Mouse (Mus musculus): ENCODE results near the gene Pgm1. TPM values are rescaled to one million over a fixed set of nuclear protein-coding genes. Genes with fewer than 3 reads are reported as not detected.

The Pgm1 gene
- 63.5 and 68.6 TPM in 2 replicates for polyA plus RNA-seq (2015; fragmentation: Nextera tagmentation; extraction: Ambion mirVana)

DNA sequence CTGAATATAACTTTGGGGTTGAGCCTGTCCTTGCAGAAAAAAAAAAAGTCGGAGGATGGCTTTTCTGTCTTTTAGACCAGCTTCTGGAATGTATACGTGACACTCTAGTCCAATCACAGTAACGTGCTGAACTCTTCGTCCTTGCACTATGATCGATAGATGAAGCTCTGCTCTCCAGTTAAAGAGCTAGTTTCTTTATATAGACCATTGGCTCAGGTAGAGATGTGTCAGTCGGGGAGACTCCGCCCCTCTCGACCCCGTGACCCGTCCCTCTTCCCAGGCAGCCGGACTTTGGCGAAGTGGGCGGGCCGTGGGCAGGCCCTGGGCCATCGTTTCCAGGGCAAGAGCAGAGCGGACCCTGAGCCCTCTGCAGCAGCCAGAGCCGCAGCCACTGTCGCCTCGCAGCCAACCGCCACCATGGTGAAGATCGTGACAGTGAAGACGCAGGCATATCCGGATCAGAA is at the start of gene Pgm1:
Pgm1 (plus strand) TSS at position 266 of the 464 bp plus-strand sequence.
- DNase-seq (ENCODE audit: low spot score) (peak; percentile 80), ATAC-seq (replicated peaks; ENCODE audit: low FRiP score, low read depth) (peak; percentile 90)
- H3K27ac ChIP-seq: peak within 1 kb of the TSS; percentile 90
- TF ChIP-seq CTCF (IDR thresholded peaks at IDR 0.05; ENCODE audit: low read depth): no peak
- H3K4me2 ChIP-seq (ENCODE audit: low read length): peak within 1 kb of the TSS; percentile 84
- H3K4me3 ChIP-seq (replicated peaks; ENCODE audit: low read depth, low read length): peak within 1 kb of the TSS; percentile 72
- H3K27me3 ChIP-seq (ENCODE audit: insufficient read depth, low read length): no peaks in the 10 kb centered on the region
- no peaks in the 10 kb centered on the region for H3K9me3 ChIP-seq (replicated peaks; ENCODE audit: low read length)
- peaks cover 6% of the 10 kb centered on the region; the same call in 1 of the 2 replicates for H3K4me1 ChIP-seq (replicated peaks; ENCODE audit: insufficient read depth, low read length)
- peak within 1 kb of the TSS; percentile 67 for H3K9ac ChIP-seq (ENCODE audit: low read depth, low read length)
- H3K36me3 ChIP-seq (ENCODE audit: insufficient read depth, low read length): no peaks in the 10 kb centered on the region
- 4% methylated on average over 23 of the region's 23 CpGs for WGBS

DNA sequence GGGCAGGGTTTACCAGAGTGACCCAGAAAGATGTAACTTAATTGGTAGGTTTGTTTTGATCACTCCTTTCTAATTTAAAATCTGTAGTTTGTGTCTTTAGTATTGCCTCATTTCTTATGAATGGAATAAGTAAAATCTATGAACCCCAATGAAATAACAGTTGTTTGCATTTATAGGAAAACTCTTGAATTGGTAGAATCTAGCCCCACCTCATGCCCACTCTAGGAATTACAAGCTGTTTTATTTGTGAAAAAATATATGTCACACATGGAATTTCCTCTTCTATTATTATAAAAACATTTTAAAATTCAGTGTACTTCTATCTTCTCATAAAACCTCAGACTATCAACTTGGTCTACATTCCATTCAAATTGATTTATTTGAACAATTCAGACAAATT is 47.3 kb upstream of the Pgm1 start:
- ATAC-seq (replicated peaks; ENCODE audit: low FRiP score, low read depth): no peak

DNA sequence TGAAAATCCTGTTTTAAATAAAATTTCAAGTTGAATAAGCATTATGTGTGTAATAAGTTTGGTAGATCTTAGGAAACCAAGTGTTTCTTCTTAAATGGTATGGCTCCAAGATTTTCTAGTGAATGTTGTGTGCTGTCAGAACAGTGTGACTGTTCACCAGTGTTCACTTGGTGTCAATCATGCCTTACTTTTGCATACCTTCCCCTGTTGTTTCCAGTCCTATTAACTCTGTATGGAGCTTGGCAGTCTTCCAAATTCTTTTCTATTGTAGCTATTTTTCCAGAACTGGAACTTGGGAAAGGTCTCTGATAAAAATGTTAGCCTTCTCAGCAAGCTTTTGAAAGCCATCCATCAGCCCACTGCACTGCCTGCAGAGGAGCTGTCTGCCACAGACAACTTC is 46.8 kb upstream of the Pgm1 start:
- H3K36me3 ChIP-seq (ENCODE audit: insufficient read depth, low read length): no peaks in the 10 kb centered on the region
- H3K4me3 ChIP-seq (replicated peaks; ENCODE audit: low read depth, low read length): no peak overlapping the region
- no peak overlapping the region for H3K4me2 ChIP-seq (ENCODE audit: low read length)
- no peaks in the 10 kb centered on the region for H3K27me3 ChIP-seq (ENCODE audit: insufficient read depth, low read length)
- no peak for TF ChIP-seq CTCF (IDR thresholded peaks at IDR 0.05; ENCODE audit: low read depth)
- ATAC-seq (replicated peaks; ENCODE audit: low FRiP score, low read depth) (no peak), DNase-seq (ENCODE audit: low spot score) (no peak)
- H3K4me1 ChIP-seq (replicated peaks; ENCODE audit: insufficient read depth, low read length): no peaks in the 10 kb centered on the region
- H3K9ac ChIP-seq (ENCODE audit: low read depth, low read length): no peak overlapping the region
- H3K27ac ChIP-seq: no peak overlapping the region
- no peaks in the 10 kb centered on the region for H3K9me3 ChIP-seq (replicated peaks; ENCODE audit: low read length)

More for the DNA sequence above, 47.3 kb upstream of the Pgm1 start:
- Histone ChIP-seq H3K4me3 (replicated peaks; ENCODE audit: low read depth, low read length) (no peak overlapping the region), H3K27me3 (ENCODE audit: insufficient read depth, low read length) (no peaks in the 10 kb centered on the region), H3K36me3 (ENCODE audit: insufficient read depth, low read length) (no peaks in the 10 kb centered on the region), H3K9me3 (replicated peaks; ENCODE audit: low read length) (no peaks in the 10 kb centered on the region), H3K9ac (ENCODE audit: low read depth, low read length) (no peak overlapping the region), H3K4me2 (ENCODE audit: low read length) (no peak overlapping the region), H3K4me1 (replicated peaks; ENCODE audit: insufficient read depth, low read length) (no peaks in the 10 kb centered on the region), H3K27ac (no peak overlapping the region)
- peak; percentile 76 for TF ChIP-seq CTCF (IDR thresholded peaks at IDR 0.05; ENCODE audit: low read depth)
- DNase-seq (ENCODE audit: low spot score): peak; percentile 56

DNA sequence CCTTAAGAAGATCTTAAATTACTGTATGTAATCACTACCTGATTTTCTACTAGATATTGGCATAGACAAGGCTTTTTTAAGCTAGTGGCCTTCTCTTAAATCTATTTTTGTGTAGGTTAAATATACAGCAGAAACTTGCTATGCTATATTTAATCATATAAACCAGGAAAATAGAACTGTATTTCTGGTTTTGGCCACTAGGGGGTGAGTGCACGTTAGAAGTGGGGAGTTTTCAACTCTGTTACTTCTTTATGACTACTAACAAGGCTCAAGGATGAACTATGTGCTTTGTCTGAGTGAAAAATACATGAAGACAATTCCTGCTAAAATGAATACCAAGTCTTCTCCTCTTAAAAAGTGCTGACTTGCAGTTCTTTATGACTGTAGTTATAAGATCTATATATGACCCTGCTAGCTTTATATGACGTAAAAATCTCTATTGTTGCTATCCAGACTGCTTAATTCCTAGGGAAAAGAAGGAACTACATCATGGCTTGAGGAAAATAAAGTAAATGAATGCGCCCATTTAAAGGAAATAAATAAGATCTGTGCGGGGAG is 15.2 kb upstream of the Pgm1 start:
- H3K9me3 ChIP-seq (replicated peaks; ENCODE audit: low read length): no peaks in the 10 kb centered on the region
- H3K9ac ChIP-seq (ENCODE audit: low read depth, low read length): no peak overlapping the region
- DNase-seq (ENCODE audit: low spot score) (peak; percentile 41), ATAC-seq (replicated peaks; ENCODE audit: low FRiP score, low read depth) (no peak)
- WGBS: 73% methylated on average over 4 of the region's 4 CpGs
- H3K27ac ChIP-seq: no peak overlapping the region
- no peak overlapping the region for H3K4me2 ChIP-seq (ENCODE audit: low read length)
- H3K27me3 ChIP-seq (ENCODE audit: insufficient read depth, low read length): no peaks in the 10 kb centered on the region
- TF ChIP-seq CTCF (IDR thresholded peaks at IDR 0.05; ENCODE audit: low read depth): peak; percentile 76
- no peak overlapping the region for H3K4me3 ChIP-seq (replicated peaks; ENCODE audit: low read depth, low read length)
- no peaks in the 10 kb centered on the region for H3K4me1 ChIP-seq (replicated peaks; ENCODE audit: insufficient read depth, low read length)
- 0 out of 2 replicates have a peak, but pooled peaks cover 4% of the 10 kb centered on the region for H3K36me3 ChIP-seq (ENCODE audit: insufficient read depth, low read length)

DNA sequence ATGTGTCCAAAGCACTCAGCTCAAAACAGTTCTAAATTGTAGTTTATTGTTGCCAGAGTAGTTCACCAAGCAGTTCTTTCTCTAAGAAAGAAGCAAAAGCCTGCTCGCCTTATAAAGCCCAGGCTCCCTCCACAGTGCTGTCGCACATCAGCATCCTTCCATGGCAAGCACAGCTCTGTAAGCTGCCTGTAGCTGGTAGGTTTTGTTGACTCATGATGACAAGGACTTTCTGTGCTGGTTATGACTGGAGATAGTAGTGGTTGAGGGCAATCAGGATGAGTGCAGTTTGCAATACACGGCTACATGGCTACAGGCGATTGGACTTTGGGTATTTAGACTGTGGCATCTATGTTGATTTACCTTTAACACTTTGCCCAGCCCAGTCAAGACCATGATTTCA is 2.8 kb upstream of the Pgm1 start:
- H3K4me2 ChIP-seq (ENCODE audit: low read length): no peak overlapping the region
- H3K9ac ChIP-seq (ENCODE audit: low read depth, low read length): no peak overlapping the region
- no peak for TF ChIP-seq CTCF (IDR thresholded peaks at IDR 0.05; ENCODE audit: low read depth)
- DNase-seq (ENCODE audit: low spot score) (no peak), ATAC-seq (replicated peaks; ENCODE audit: low FRiP score, low read depth) (no peak)
- no peak overlapping the region for H3K27ac ChIP-seq
- H3K4me1 ChIP-seq (replicated peaks; ENCODE audit: insufficient read depth, low read length): peaks cover 3% of the 10 kb centered on the region; the same call in 1 of the 2 replicates
- H3K27me3 ChIP-seq (ENCODE audit: insufficient read depth, low read length): no peaks in the 10 kb centered on the region
- 82% methylated on average over 4 of the region's 4 CpGs for WGBS
- H3K36me3 ChIP-seq (ENCODE audit: insufficient read depth, low read length): no peaks in the 10 kb centered on the region
- H3K9me3 ChIP-seq (replicated peaks; ENCODE audit: low read length): no peaks in the 10 kb centered on the region
- H3K4me3 ChIP-seq (replicated peaks; ENCODE audit: low read depth, low read length): no peak overlapping the region

DNA sequence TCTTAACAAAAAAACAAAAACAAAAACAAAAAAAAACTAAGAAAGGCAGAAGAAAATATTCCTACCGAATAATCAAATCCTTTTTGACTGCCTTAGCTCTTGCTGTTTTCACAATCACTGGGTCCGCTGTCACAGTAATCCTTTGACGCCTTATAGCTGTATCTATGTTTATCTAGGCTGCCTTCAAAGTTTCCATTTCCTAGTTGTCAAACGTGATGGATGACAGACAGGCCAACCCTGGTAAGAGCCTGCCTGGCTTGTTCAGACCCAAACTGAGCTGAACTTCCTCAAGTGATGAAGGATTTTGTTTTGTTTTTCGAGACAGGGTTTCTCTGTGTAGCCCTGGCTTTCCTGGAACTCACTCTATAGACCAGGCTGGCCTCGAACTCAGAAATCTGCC is 693 bp upstream of the Pgm1 start:
- Histone ChIP-seq H3K36me3 (ENCODE audit: insufficient read depth, low read length) (no peaks in the 10 kb centered on the region), H3K9ac (ENCODE audit: low read depth, low read length) (no peak overlapping the region), H3K4me2 (ENCODE audit: low read length) (no peak overlapping the region), H3K4me1 (replicated peaks; ENCODE audit: insufficient read depth, low read length) (peaks cover 6% of the 10 kb centered on the region; the same call in 1 of the 2 replicates), H3K27ac (no peak overlapping the region), H3K4me3 (replicated peaks; ENCODE audit: low read depth, low read length) (no peak overlapping the region), H3K9me3 (replicated peaks; ENCODE audit: low read length) (no peaks in the 10 kb centered on the region), H3K27me3 (ENCODE audit: insufficient read depth, low read length) (no peaks in the 10 kb centered on the region)
- DNase-seq (ENCODE audit: low spot score): peak; percentile 12
- TF ChIP-seq CTCF (IDR thresholded peaks at IDR 0.05; ENCODE audit: low read depth): no peak
- no peak for ATAC-seq (replicated peaks; ENCODE audit: low FRiP score, low read depth)
- 49% methylated on average over 6 of the region's 6 CpGs for WGBS

Measured in kidney, postnatal 0 days (tissue).